Mouse (Mus musculus) bone marrow, adult 2 months (tissue): ENCODE data around the gene Cdh26. TPM values are rescaled to one million over a fixed set of nuclear protein-coding genes. Genes with fewer than 3 reads are reported as not detected.

Experiments used
- H3K27ac ChIP-seq: fragments of 200-500 bp; 2 replicates; pipeline ENCODE4 v1.5.1; 2012; ENCODE audit warnings: low read depth, mild to moderate bottlenecking, control low read depth, inconsistent platforms, low read length; ENCODE audit not compliant: control insufficient read depth, poor library complexity, insufficient read depth
- H3K4me1 ChIP-seq: fragments of 200-500 bp; 2 replicates; pipeline ENCODE4 v1.6.1; 2011; ENCODE audit warnings: low read length; ENCODE audit not compliant: control insufficient read depth, insufficient read depth
- H3K4me3 ChIP-seq: fragments of 200-500 bp; replicated peaks from 2 replicates; pipeline ENCODE3; 2011; ENCODE audit warnings: mild to moderate bottlenecking, low read depth, low read length, control low read depth; ENCODE audit not compliant: control insufficient read depth
- CTCF ChIP-seq: fragments of 200-500 bp; IDR thresholded peaks from 2 replicates; pipeline ENCODE4 v1.5.1; 2011; ENCODE audit warnings: low read length, control low read depth; ENCODE audit not compliant: control insufficient read depth, insufficient read depth
- POLR2A ChIP-seq: fragments of 200-500 bp; IDR thresholded peaks from 2 replicates; pipeline ENCODE4 v1.6.1; 2011; ENCODE audit warnings: low read depth, mild to moderate bottlenecking, control low read depth, low read length, borderline replicate concordance; ENCODE audit not compliant: control insufficient read depth
- WGBS: fragments of 180-500 bp; shearing (Covaris S2); methylation state at CpG from one replicate; pipeline ENCODE4 v1.1.7; 2018; 5-methylcytosine and 5-hydroxymethylcytosine counted together
- polyA plus RNA-seq: library from polyadenylated mRNA; stranded (reverse); fragments of >200 nt; gene quantifications from 2 replicates; pipeline ENCODE4 v1.2.4, GENCODE M21; 2011; ENCODE audit warnings: low replicate concordance; ENCODE audit not compliant: missing spikeins, insufficient read depth, insufficient read length

Cdh26 gene
- polyA plus RNA-seq, 1 experiment: not detected

DNA sequence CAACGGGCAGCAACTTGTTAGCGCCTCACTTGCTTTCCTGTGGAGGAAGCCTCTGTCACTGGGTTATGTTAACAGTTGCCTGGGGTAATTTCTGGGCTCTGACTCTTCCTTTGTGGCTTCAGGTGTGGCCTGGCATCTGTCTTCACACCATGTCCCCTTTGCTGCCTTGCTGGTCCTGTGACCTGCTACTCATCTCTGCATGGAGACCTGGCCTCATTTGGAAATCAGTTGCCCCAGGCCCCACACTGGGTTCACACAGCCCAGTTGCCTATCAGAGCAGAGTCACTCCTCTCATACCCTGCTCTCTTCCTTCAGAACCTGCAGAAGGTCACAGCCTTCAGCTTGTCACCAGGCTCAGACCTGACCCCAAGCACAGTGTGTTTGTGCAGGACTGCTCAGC, 89.9 kb downstream of the Cdh26 start:
- TF ChIP-seq POLR2A: no peak
- no peak for TF ChIP-seq CTCF
- H3K27ac ChIP-seq: no peak overlapping the region
- no peak overlapping the region for H3K4me3 ChIP-seq
- H3K4me1 ChIP-seq: peaks cover 7% of the 10 kb centered on the region
- WGBS: 26% methylated on average over 2 of the region's 2 CpGs

DNA sequence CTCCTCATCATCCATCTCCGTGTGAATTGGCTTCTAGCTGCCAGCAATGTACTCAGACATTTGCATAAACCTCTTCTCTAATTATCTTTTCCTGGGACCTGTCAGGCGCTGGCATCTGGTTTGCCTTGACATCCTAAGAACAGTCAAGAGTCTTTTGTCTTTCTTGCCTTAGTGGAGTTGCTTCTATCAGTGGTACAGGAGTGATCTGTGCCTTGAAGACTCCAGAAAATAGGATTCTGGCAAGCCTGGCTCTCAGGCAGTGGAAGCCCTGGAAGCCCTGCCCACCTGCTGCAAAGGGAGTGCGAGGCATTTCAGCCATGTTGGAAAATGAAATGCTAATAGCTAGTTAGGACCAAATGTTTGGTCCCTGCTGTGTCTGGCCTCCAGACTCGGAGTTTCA, 92.0 kb downstream of the Cdh26 start:
- no peak for TF ChIP-seq CTCF
- no peak for TF ChIP-seq POLR2A
- H3K27ac ChIP-seq: no peak overlapping the region
- H3K4me3 ChIP-seq: no peak overlapping the region
- H3K4me1 ChIP-seq: no peaks in the 10 kb centered on the region
- 61% methylated on average over 4 of the region's 4 CpGs for WGBS

DNA sequence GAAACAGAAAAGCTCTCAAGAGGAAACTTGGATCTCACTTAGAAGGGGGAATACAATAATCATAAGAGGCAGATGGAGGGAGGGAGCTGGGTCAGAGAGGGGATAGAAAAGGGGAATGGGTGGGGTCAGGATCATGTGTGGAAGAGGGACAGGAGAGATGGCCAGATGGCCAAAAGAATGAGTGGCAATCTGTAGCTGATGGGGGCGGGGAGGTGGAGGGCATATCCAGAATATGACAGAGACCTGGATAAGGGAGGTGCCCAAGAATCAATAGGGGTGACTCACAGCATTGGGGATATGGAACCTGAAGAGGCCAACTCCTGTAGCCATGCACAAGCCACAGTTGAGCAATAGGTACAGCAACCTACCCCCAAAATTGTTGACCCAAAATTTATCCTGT, 92.5 kb downstream of the Cdh26 start:
- Histone ChIP-seq H3K27ac (no peak overlapping the region), H3K4me3 (no peak overlapping the region), H3K4me1 (no peaks in the 10 kb centered on the region)
- TF ChIP-seq POLR2A: no peak
- TF ChIP-seq CTCF: no peak
- WGBS: 58% methylated on average over 1 of the region's 1 CpGs

DNA sequence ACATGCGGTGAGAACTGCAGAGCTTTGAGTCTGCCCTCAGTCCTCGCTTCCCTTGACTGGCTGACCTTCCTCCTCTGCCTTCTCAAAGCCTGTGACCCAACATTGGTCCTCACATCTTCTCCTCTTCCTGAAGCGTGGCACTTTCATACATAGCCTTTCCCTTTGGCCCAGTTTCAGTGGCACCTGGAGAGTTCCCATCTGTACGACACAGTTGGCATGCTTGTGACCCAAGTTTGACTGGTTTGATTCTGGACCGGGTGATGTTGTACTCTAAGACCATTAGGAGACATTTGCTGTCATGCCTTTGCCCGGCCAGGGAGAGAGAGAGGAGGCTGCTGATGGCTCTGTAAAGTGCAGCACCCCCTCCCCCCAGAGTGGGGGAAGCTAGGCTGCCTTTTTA, 96.4 kb downstream of the Cdh26 start:
- Histone ChIP-seq H3K4me3 (no peak overlapping the region), H3K27ac (no peak overlapping the region), H3K4me1 (no peaks in the 10 kb centered on the region)
- TF ChIP-seq POLR2A (no peak), CTCF (no peak)
- 68% methylated on average over 6 of the region's 6 CpGs for WGBS

DNA sequence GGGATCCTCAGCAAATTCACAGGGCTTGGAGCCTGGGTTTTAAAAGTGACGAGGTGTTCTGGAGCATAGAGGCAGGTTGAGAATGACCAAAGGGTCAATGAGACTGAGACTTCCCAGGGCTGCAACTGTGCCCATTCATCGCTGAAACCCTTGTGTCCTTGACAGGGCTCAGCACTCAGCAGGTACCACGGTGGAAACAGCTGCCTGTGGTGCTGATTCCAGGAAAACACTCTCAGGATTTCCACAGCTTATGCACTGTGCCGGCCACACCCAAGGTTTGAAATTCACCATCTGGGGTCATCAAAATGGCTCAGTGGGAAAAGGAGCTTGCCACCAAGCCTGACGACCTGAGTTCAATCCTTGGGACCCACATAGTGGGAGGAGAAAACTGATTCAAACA, 100.9 kb downstream of the Cdh26 start:
- Histone ChIP-seq H3K27ac (no peak overlapping the region), H3K4me1 (no peaks in the 10 kb centered on the region), H3K4me3 (no peak overlapping the region)
- TF ChIP-seq POLR2A: no peak
- no peak for TF ChIP-seq CTCF
- 74% methylated on average over 5 of the region's 5 CpGs for WGBS

DNA sequence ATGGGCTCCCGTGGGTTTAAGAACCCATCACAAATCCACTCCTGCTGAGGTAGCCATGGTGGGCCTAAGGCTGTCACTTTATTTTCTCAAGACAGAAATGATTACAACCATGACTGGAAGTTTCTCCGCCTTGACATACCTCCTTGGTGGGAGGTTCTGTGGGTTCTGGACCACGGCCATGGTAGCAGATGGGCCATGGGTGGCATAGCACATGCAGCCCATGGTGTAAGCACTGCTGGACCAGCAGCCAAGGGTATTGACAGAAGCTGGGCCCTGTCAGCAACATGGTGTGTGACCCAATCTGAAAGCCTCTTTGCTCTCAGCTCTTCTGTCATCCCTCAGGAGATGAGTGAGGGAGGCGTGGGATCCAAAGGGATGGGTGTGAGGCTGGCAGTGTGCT, 106.2 kb downstream of the Cdh26 start:
- Histone ChIP-seq H3K4me3 (no peak overlapping the region), H3K4me1 (no peaks in the 10 kb centered on the region), H3K27ac (no peak overlapping the region)
- no peak for TF ChIP-seq CTCF
- TF ChIP-seq POLR2A: no peak
- WGBS: 72% methylated on average over 4 of the region's 4 CpGs

Other genes starting within 250 kb of the Cdh26 start
- gene Sycp2, start 22.8 kb upstream of the Cdh26 start, polyA plus RNA-seq: 0.61 and 2.7 TPM in 2 replicates
- 0.88 and 5.2 TPM in 2 replicates for gene Ppp1r3d, start 16.1 kb upstream of the Cdh26 start, polyA plus RNA-seq
- 4.6 and 8.6 TPM in 2 replicates for gene Fam217b, start 16.0 kb upstream of the Cdh26 start, polyA plus RNA-seq